Mouse (Mus musculus) C2C12 (cell line): ENCODE results near the gene Foxs1. TPM values are rescaled to one million over a fixed set of nuclear protein-coding genes. Genes with fewer than 3 reads are reported as not detected.

Experiments used
- H3K27me3 ChIP-seq: one replicate; pipeline ENCODE4 v1.6.1; 2011; ENCODE audit not compliant: control insufficient read depth, insufficient read depth, insufficient read length
- H3K36me3 ChIP-seq: one replicate; pipeline ENCODE4 v1.6.1; 2011; ENCODE audit not compliant: control insufficient read depth, insufficient read depth
- H3K4me3 ChIP-seq: one replicate; pipeline ENCODE4 v1.5.1; 2011; ENCODE audit warnings: mild to moderate bottlenecking, control low read depth; ENCODE audit not compliant: poor library complexity, insufficient read depth, severe bottlenecking
- H3K79me2 ChIP-seq: one replicate; pipeline ENCODE4 v1.6.1; 2011; ENCODE audit not compliant: control insufficient read depth, insufficient read depth
- H3K79me3 ChIP-seq: one replicate; pipeline ENCODE4 v1.6.1; 2011; ENCODE audit warnings: low read depth, control low read depth
- H3ac ChIP-seq: one replicate; pipeline ENCODE3; 2011; ENCODE audit warnings: low read depth; ENCODE audit not compliant: control insufficient read depth, insufficient read length
- CEBPB ChIP-seq: IDR thresholded peaks from one replicate; pipeline ENCODE4 v1.6.1; 2011; ENCODE audit warnings: low read depth, mild to moderate bottlenecking, control low read depth, moderate library complexity
- CTCF ChIP-seq: IDR thresholded peaks from one replicate; pipeline ENCODE4 v1.5.1; 2011; ENCODE audit not compliant: control insufficient read depth, insufficient read depth, insufficient read length
- FOSL1 ChIP-seq: IDR thresholded peaks from one replicate; pipeline ENCODE4 v1.8.0; 2011; ENCODE audit warnings: mild to moderate bottlenecking, low read length; ENCODE audit not compliant: poor library complexity, insufficient read depth, severe bottlenecking
- MAX ChIP-seq: IDR thresholded peaks from one replicate; pipeline ENCODE4 v1.6.1; 2011; ENCODE audit warnings: mild to moderate bottlenecking, control low read depth
- MYOD1 ChIP-seq: IDR thresholded peaks from one replicate; pipeline ENCODE4 v1.6.1; 2011; ENCODE audit warnings: low read depth; ENCODE audit not compliant: control insufficient read depth, insufficient read length
- MYOG ChIP-seq: IDR thresholded peaks from one replicate; pipeline ENCODE4 v1.6.1; 2011; ENCODE audit not compliant: control insufficient read depth, insufficient read length; ENCODE audit errors: extremely low read depth
- USF1 ChIP-seq: IDR thresholded peaks from one replicate; pipeline ENCODE4 v1.6.1; 2011; ENCODE audit warnings: low read depth, mild to moderate bottlenecking, control low read depth, moderate library complexity
- polyA plus RNA-seq: library from polyadenylated mRNA; unstranded; fragments of >200 nt; fragmentation: generic; extraction: Trizol; gene quantifications from one replicate; pipeline ENCODE4 v1.2.1, GENCODE M21; 2012; ENCODE audit warnings: missing spikeins

Gene Foxs1
- polyA plus RNA-seq, 1 experiment: 55.0 TPM

DNA sequence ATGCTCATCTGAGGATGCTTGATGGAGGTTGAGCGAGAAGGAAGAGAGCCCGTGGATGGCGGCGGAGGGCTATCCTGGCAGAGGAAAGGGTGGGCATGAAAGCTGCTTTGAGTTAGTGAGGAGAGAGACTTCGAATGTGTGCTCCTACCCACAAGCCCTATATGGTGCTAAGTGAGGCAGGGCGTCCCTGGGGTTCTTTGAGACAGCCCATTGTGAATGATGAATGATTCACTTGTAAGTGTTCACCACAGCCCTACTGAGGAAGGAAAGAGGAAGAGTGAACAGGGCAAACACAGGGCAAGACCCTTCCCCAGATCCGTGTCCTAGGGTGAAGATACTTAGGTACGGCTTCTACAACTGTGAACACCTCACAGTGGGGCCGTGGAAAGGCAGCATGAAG, 6.1 kb downstream of the Foxs1 start:
- no peak for TF ChIP-seq MAX
- no peak for TF ChIP-seq MYOG
- no peak for TF ChIP-seq CTCF
- no peak for TF ChIP-seq CEBPB
- no peak for TF ChIP-seq USF1
- no peak for TF ChIP-seq FOSL1
- TF ChIP-seq MYOD1: no peak
- H3K79me2 ChIP-seq: peaks cover 57% of the 10 kb centered on the region
- H3ac ChIP-seq: peak overlapping the region; percentile 69
- H3K27me3 ChIP-seq: no peaks in the 10 kb centered on the region
- no peaks in the 10 kb centered on the region for H3K36me3 ChIP-seq
- H3K79me3 ChIP-seq: peaks cover 25% of the 10 kb centered on the region
- no peak overlapping the region for H3K4me3 ChIP-seq

DNA sequence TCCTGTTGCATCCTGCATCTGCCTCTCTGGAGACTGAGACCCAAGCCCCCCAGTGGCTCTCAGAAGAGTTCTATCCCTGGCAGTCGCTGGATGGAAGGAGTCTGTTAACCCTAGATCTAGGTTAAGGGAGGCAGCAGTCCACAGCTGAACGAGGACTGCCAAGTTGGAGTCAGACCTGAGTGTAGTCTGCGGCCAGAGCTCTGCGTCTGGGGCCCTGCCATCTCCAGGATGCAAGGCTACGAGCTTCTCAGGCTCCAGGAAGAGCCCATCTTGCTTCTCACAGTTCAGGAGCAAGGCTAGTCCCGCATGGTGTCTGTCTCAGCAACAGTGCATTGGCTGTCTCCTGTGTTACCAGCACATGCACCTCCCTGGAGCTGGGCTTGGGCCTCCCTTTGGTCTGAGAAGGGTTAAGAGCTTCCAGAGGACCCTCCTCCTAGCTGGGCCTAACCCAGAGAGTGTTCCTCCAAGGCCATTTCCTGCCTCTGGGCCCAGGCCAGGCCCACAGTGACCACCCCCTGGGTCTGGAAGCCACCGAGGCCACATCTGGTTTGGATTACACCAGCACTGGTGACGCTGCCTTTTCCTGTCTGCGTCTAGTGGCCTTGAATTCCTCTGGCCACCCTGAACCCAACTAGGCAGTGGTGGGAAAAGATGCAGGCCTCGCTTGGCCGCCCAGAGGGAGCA, 7.7 kb downstream of the Foxs1 start:
- TF ChIP-seq FOSL1: no peak
- TF ChIP-seq MAX: peak; percentile 68
- H3K79me3 ChIP-seq: peaks cover 10% of the 10 kb centered on the region
- H3K79me2 ChIP-seq: peaks cover 41% of the 10 kb centered on the region
- H3K36me3 ChIP-seq: no peaks in the 10 kb centered on the region
- H3K4me3 ChIP-seq: peak overlapping the region; percentile 18
- peak overlapping the region; percentile 75 for H3ac ChIP-seq
- H3K27me3 ChIP-seq: no peaks in the 10 kb centered on the region

DNA sequence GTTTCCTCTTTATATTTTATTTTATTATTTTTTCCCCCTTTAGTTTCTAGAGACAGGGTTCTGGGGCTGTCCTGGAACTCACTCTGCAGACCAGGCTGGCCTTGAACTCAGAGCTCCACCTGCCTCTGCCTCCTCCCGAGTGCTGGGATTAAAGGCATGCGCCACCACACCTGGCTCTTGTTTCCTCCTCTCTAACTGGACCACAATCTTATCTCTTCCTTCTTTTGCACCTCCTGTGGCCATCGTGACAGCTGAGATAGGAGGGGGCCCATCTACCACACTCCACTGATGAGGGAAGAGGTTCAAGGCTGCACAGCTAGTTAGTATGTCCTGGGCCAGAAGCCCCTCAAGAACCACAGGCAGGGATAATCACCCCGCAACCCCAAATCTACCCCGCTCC, 8.5 kb downstream of the Foxs1 start:
- Histone ChIP-seq H3ac (no peak overlapping the region), H3K36me3 (no peaks in the 10 kb centered on the region)

GRCm38 (mm10) chr2:152924128-152924527, 8.9 kb downstream of the Foxs1 start:
- no peaks in the 10 kb centered on the region for H3K36me3 ChIP-seq
- no peaks in the 10 kb centered on the region for H3K27me3 ChIP-seq
- H3ac ChIP-seq: no peak overlapping the region
- H3K4me3 ChIP-seq: no peak overlapping the region
- H3K79me2 ChIP-seq: peaks cover 29% of the 10 kb centered on the region
- H3K79me3 ChIP-seq: peaks cover under 1% of the 10 kb centered on the region
- TF ChIP-seq CTCF: no peak
- no peak for TF ChIP-seq FOSL1
- TF ChIP-seq MYOD1: no peak
- no peak for TF ChIP-seq MYOG
- TF ChIP-seq CEBPB: no peak
- no peak for TF ChIP-seq USF1
- no peak for TF ChIP-seq MAX

More for the DNA sequence above, 8.5 kb downstream of the Foxs1 start:
- peak overlapping the region; percentile 18 for H3K4me3 ChIP-seq
- peaks cover 33% of the 10 kb centered on the region for H3K79me2 ChIP-seq
- TF ChIP-seq USF1: no peak
- TF ChIP-seq MAX: no peak
- no peak for TF ChIP-seq CTCF
- no peak for TF ChIP-seq MYOD1
- no peak for TF ChIP-seq MYOG
- TF ChIP-seq FOSL1: no peak
- TF ChIP-seq CEBPB: no peak
- peaks cover 3% of the 10 kb centered on the region for H3K79me3 ChIP-seq
- no peaks in the 10 kb centered on the region for H3K27me3 ChIP-seq

DNA sequence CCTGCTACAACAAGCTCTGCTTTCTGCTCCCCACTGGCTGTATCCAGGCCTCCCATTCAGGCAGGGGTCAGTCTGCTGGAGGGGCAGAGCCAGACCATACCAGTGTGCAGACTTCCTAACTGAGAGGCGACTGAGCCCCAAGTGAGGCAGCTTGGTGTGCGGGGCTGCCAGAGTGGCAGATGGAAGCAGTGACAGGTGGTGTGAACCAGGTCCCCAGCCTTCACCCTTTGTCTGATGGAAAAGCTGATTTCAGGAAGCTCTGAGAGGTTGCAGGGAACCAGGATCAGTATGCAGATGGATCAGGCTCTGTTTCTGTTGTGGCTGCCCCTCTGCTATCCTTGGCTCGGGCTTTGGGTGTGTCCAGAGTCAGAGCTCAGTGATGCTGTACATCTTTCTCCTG, 9.4 kb downstream of the Foxs1 start:
- Histone ChIP-seq H3K4me3 (no peak overlapping the region), H3ac (no peak overlapping the region), H3K79me3 (no peaks in the 10 kb centered on the region), H3K36me3 (no peaks in the 10 kb centered on the region), H3K27me3 (no peaks in the 10 kb centered on the region), H3K79me2 (peaks cover 24% of the 10 kb centered on the region)
- TF ChIP-seq CEBPB (no peak), USF1 (no peak), MYOG (no peak), CTCF (no peak), MYOD1 (peak; percentile 8)

- TF ChIP-seq MAX: no peak
- no peak for TF ChIP-seq MYOG
- no peak for TF ChIP-seq MYOD1
- no peak for TF ChIP-seq CTCF
- TF ChIP-seq FOSL1: no peak
- no peak for TF ChIP-seq CEBPB
- TF ChIP-seq USF1: no peak
- H3K79me3 ChIP-seq: no peaks in the 10 kb centered on the region
- peaks cover 18% of the 10 kb centered on the region for H3K79me2 ChIP-seq
- H3K36me3 ChIP-seq: no peaks in the 10 kb centered on the region
- H3K27me3 ChIP-seq: no peaks in the 10 kb centered on the region
- H3ac ChIP-seq: no peak overlapping the region
- H3K4me3 ChIP-seq: no peak overlapping the region
Measured at GRCm38 (mm10) chr2:152922376-152922775, 10.6 kb downstream of the Foxs1 start.
